ENCODE assay signal across 15 mouse cellular contexts in the genomic region with DNA sequence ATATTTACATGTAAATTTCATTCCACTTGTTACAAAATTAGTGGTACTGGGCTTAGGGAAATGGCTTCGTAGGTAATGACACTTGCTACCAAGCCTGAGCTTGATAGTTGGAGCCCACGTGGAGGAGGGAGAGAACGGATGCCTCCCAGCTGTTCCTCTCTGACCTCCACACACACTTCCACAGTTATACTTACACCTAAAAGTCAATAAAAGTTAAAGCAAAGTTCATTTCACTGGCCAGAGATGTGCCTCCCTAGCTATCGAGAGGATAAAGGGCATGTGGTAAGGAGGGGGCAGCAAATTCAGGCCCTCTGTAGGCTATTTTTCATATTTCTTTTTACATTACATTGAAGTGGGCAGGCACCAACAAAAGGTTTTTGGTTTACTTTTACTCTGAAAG.
"Had no signal": no experiment of that assay in that cellular context is flagged by ENCODE, and none has a peak within 500 bp of the region (broad histone marks: within the 10 kb centered on the region; RNA-seq: fewer than 3 reads in every experiment).

No protein-coding gene starts in this region.

- H3K9me3 ChIP-seq: midbrain, embryonic 13.5 days; neural tube, embryonic 15.5 days had no signal

- H3K9ac ChIP-seq: limb, embryonic 12.5 days; midbrain, embryonic 13.5 days; neural tube, embryonic 15.5 days had no signal

- H3K4me2 ChIP-seq: limb, embryonic 12.5 days; midbrain, embryonic 13.5 days; neural tube, embryonic 15.5 days had no signal

- H3K27me3 ChIP-seq: limb, embryonic 12.5 days; midbrain, embryonic 13.5 days; neural tube, embryonic 15.5 days had no signal

- H3K4me3 ChIP-seq: limb, embryonic 12.5 days; midbrain, embryonic 13.5 days; myocyte; neural tube, embryonic 15.5 days had no signal

- H3K27ac ChIP-seq: limb, embryonic 12.5 days; midbrain, embryonic 13.5 days; neural tube, embryonic 15.5 days; stomach, postnatal 0 days had no signal

- DNase-seq: kidney, adult 18-20 months; kidney, postnatal 36 days; layer of hippocampus, adult 9-11 months; layer of hippocampus, postnatal 36 days; lung, adult 2 months; lung, postnatal 36 days; right cerebral cortex, adult 18-20 months; right cerebral cortex, postnatal 25 days; thymus, postnatal 4 days had no signal

- ATAC-seq: lung, postnatal 0 days; midbrain, embryonic 13.5 days had no signal
